Mouse (Mus musculus) frontal cortex, postnatal 25 days (tissue): ENCODE measurements around the gene Elmo1.

Experiments
- DNase-seq, 2 experiments: peaks; one replicate each; pipeline ENCODE4 v3.0.0; 2022; ENCODE audit warnings: low spot score in 2 of 2

Gene Elmo1

DNA sequence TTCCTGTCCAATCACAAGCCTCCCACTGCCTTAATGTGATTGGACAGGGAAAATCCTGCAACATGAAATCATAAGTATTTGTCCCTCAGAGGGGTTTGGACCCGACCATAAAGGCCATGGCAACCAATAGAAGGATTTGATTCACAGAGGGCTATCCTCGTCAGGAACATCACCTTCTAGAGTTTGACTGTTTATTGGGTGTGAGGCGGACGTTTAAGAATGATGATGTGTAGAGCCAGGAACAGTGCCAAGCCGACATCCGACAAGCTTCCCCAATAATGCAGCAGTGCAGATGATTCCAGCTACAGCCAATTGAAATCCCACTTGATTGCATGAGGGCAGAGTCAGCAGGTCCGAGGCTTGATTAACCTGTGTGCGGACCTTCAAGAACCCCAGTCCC, 288.5 kb downstream of the Elmo1 start:
- no peak for DNase-seq

DNA sequence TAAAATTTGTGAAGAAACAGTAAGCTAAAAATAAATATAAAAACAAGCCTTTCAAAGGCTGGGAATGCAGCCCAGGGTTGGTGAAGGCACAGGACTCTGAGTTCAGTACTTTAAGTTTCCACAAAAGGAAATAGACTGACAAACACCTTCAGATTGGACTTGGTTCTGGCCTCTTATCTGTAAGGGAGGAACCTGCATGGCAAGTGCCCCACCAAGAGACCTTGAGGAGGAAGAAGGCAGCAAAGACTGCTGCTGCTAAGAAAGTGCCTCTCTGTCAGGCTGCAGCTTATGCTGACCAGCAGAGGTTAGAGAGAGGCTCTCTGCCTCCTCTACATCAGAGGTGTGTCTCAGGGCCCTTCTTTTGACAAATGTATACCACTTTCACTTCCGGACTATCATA, 293.5 kb downstream of the Elmo1 start:
- DNase-seq = no peak

- DNase-seq = no peak
Measured at GRCm38 (mm10) chr13:20384846-20385245, 294.4 kb downstream of the Elmo1 start.

DNA sequence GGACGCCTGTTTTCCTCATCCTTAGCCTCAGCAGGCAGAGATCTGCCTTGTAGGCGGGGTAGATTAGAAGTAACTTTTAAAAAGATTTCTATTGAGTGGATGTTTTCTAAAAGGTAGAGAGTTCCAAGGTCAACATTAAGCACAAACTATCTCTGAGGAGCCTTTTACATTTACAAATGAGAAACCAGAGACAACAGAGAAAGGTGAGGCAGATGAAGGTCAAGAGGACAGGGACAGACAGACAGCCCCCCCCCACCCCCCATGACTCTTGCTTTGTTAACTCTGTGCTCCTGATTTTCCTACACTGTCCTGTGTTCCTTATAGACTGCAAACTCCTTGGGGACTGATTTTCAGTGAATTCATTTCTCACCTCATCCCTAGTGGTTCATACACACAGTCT, 295.0 kb downstream of the Elmo1 start:
- DNase-seq = no peak

DNA sequence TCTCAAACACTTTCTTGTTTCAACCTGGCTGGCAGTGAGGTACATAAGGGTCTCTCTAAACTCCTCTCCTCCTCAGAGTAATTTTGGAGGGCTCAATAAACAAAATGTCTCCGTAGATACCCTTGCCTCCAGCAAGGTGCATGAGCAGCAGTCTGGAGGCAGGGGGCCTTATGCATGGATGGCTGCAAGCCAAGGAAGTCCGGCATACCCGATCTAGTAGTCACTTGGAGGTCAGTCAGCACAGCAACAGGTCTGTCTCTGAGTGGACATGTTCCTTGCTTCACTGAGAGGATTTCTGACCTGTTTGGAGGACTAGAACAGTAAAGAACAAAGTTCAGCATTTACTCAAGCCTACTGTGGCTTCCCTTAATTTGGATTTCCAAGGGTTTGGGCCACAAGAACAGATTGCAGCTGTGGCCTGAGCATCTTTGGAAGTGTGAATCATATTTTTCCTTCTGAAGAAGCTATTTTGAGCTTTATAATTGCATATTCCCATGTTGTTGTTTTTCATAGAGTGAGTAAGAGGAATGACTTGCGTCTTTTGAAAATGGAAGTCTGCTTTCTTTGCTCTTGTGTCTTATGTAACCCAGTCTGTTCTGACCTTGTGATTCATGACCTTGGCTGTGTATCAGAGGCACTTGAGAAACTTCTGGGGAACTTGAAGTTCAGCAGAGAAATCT, 296.2 kb downstream of the Elmo1 start:
- no peak for DNase-seq

- DNase-seq = no peak
Measured at GRCm38 (mm10) chr13:20392824-20393598, 302.6 kb downstream of the Elmo1 start.

GRCm38 (mm10) chr13:20397744-20398143, 307.3 kb downstream of the Elmo1 start:
- peak in 1 of 2 experiments; percentile 30 for DNase-seq

- peak in 1 of 2 experiments; percentile 12 for DNase-seq
Measured at GRCm38 (mm10) chr13:20398311-20398710, 307.9 kb downstream of the Elmo1 start.

- no peak for DNase-seq
Measured at GRCm38 (mm10) chr13:20404530-20404929, 314.1 kb downstream of the Elmo1 start.

- DNase-seq = no peak
Measured at GRCm38 (mm10) chr13:20406470-20407213, 316.2 kb downstream of the Elmo1 start.

GRCm38 (mm10) chr13:20410306-20411101, 320.1 kb downstream of the Elmo1 start:
- no peak for DNase-seq

- DNase-seq = no peak
Measured at GRCm38 (mm10) chr13:20416691-20417660, 326.6 kb downstream of the Elmo1 start.

- no peak for DNase-seq
Measured at GRCm38 (mm10) chr13:20430998-20431397, 340.6 kb downstream of the Elmo1 start.

- DNase-seq = no peak
Measured at GRCm38 (mm10) chr13:20433221-20433858, 342.9 kb downstream of the Elmo1 start.

GRCm38 (mm10) chr13:20434071-20434470, 343.7 kb downstream of the Elmo1 start:
- no peak for DNase-seq

DNA sequence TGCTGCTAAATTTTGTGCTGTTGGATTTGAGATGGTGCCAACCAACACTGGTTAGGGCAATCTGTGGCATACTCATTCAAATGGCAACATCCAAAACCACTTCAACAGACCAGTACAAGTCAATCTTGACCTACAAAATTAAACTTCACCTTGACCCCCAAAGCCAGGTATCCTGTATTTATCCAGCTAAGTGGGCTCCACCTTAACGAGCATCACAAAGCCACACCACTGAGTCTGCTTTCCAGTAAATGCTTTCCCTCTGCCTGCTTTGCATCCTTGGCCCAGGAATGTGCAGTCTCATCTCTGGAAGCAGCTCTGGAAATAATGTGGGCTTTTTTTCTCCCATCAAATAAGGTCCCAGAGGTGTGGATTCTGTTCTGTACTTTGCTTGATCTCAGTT, 349.1 kb downstream of the Elmo1 start:
- DNase-seq = no peak

- no peak for DNase-seq
Measured at GRCm38 (mm10) chr13:20450831-20451353, 360.5 kb downstream of the Elmo1 start.

GRCm38 (mm10) chr13:20454357-20454756, 364.0 kb downstream of the Elmo1 start:
- DNase-seq = no peak

DNA sequence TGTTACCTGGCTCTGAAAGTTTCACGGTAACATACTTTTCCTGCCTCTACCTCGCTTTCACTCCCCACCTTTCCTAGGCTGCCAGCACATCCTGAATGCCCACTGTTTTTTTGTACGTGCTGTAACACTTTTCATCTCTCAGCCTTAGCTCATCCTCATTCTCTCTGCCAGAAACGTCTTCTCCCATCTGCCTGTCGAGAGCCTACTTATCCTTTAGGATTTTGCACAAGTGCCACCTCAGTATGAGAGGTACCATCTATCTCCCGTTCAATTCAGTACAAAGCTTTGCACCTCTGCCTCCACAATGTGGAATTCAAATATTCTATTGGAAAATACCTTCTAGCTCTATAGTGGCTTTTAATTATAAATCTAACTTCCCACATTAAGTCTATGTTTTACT, 369.7 kb downstream of the Elmo1 start:
- DNase-seq = no peak

DNA sequence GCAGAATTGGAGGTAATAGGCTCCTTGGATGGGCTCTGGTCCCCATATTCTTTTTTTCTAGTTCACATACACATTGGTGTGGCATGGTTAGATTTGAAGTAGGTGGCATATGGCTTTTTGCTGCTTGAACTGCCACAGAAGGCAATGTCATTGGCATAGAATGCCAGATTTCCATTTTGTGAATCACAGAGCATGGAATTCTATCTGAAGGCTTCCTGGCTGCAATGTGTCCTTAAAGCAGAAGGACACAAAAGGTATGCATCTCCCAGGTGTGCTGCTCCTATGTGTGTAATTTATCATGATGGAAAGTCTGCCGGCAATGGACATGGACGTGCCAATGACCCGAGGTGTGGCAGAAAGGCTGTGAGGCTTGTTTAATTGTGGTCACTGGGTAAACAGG, 371.2 kb downstream of the Elmo1 start:
- no peak for DNase-seq
